Mouse (Mus musculus) intestine, embryonic 14.5 days (tissue): Measurements from ENCODE around the gene Camkmt. TPM values are rescaled to one million over a fixed set of nuclear protein-coding genes. Genes with fewer than 3 reads are reported as not detected.

Experiments used
- ATAC-seq: fragments of 200-750 bp; cut with Nextera tagmentation; replicated peaks from 2 replicates; pipeline ENCODE4 v1.8.0; 2017; ENCODE audit warnings: low read depth, moderate number of reproducible peaks, moderate TSS enrichment, moderate library complexity; ENCODE audit not compliant: low FRiP score, low TSS enrichment
- DNase-seq: peaks from one replicate; pipeline ENCODE4 v3.0.0-alpha.2; 2018; ENCODE audit warnings: low spot score
- H3K27ac ChIP-seq: fragments of 300-500 bp; sonication (generic); 2 replicates; pipeline ENCODE4 v1.5.1; 2014; ENCODE audit warnings: low read depth, mild to moderate bottlenecking, control low read depth
- H3K27me3 ChIP-seq: fragments of 300-500 bp; sonication (generic); replicated peaks from 2 replicates; pipeline ENCODE4 v1.6.1; 2014; ENCODE audit warnings: low read length, control low read depth; ENCODE audit not compliant: control insufficient read depth, insufficient read depth
- H3K36me3 ChIP-seq: fragments of 300-500 bp; sonication (generic); 2 replicates; pipeline ENCODE4 v1.6.1; 2014; ENCODE audit warnings: low read length, control low read depth; ENCODE audit not compliant: control insufficient read depth, insufficient read depth
- H3K4me1 ChIP-seq: fragments of 300-500 bp; sonication (generic); replicated peaks from 2 replicates; pipeline ENCODE4 v1.6.1; 2014; ENCODE audit warnings: low read length, control low read depth, mixed read lengths; ENCODE audit not compliant: control insufficient read depth, insufficient read depth
- H3K4me2 ChIP-seq: fragments of 300-500 bp; sonication (generic); 2 replicates; pipeline ENCODE4 v1.6.1; 2014; ENCODE audit warnings: low read length
- H3K4me3 ChIP-seq: fragments of 300-500 bp; sonication (generic); 2 replicates; pipeline ENCODE4 v1.5.1; 2014; ENCODE audit warnings: low read depth, low read length, control low read depth, mixed read lengths
- H3K9ac ChIP-seq: fragments of 300-500 bp; sonication (generic); 2 replicates; pipeline ENCODE4 v1.6.1; 2014; ENCODE audit warnings: mild to moderate bottlenecking, low read length
- H3K9me3 ChIP-seq: fragments of 300-500 bp; sonication (generic); 2 replicates; pipeline ENCODE4 v1.6.1; 2016; ENCODE audit warnings: low read length, control low read depth; ENCODE audit not compliant: control insufficient read depth
- WGBS: fragments of 180-500 bp; shearing (Covaris S2); extraction: QIAGEN DNeasy Blood & Tissue Kit; methylation state at CpG from one replicate; pipeline ENCODE4 v1.1.7; 2014; 5-methylcytosine and 5-hydroxymethylcytosine counted together
- polyA plus RNA-seq: library from polyadenylated mRNA; unstranded; fragments of >200 nt; fragmentation: Nextera tagmentation; extraction: Ambion mirVana; gene quantifications from 2 replicates; pipeline ENCODE4 v1.2.1, GENCODE M21; 2014

Gene Camkmt
- polyA plus RNA-seq, 1 experiment from 2014 or later = 14.6 TPM

DNA sequence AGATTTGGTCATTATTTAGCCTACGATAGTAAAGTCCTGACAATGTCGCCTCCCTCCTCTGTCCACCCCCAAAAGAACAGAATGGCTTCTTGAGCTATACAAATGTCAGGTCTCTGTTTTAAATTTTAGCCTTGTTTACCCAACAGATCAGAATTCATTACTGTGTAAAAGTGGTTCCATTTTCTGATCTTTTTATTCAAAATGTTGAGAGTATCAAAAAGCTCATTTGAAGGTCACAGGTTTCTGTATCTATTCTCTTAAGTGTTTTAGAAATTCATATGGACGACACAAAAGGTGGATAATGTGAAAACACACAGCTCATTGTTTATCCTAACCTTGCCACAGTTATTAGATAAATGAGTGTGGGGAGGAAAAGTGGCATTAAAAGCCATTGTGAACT is 397.2 kb downstream of the Camkmt start:
- no peak overlapping the region for H3K4me2 ChIP-seq
- WGBS = 31% methylated on average over 3 of the region's 3 CpGs
- ATAC-seq (no peak), DNase-seq (no peak)
- no peak overlapping the region for H3K27ac ChIP-seq
- no peaks in the 10 kb centered on the region for H3K36me3 ChIP-seq
- H3K4me1 ChIP-seq = no peaks in the 10 kb centered on the region
- no peaks in the 10 kb centered on the region for H3K9me3 ChIP-seq
- H3K9ac ChIP-seq = no peak overlapping the region
- no peak overlapping the region for H3K4me3 ChIP-seq
- H3K27me3 ChIP-seq = peaks cover 98% of the 10 kb centered on the region

DNA sequence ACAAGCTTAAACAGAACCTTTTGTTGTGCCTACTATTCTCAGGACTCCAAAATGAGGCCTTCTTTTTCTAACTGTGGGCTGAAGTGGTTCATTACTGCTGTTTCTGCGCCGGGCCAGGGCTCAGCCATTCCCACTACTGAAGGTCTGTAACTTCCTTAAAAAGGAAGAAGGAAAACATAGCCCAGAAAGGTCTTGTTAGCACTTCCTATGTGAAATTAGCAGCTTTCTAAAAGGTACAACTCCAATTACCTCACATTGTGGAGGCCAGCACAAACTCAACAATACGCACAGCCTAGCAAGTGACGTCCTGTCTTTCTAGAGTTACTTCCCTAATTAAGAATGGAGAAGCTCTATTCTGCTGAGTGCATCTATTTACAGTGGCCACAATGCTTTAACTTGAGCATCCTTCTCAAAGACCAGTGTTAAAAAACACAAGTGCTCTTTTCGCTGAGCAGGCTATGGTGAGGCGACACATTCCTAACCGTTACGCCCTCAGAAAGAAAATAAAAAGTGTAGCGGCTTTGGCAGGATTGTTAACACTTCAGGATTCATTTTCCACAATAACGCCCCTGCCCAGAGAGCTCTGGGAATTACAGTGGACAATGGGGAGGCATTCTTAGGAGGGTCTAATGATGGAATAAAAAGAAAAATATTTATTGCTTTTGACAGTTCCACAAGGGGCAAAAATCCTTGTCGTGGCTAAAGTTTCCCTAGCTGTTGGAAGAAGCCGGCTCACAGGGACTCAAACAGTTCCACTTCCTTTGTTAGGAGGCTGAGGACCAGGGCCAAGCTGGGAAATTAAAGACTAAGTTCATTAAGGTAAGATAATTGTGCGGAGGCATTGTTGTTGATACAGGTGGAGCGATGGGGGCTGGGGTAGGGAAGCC is 398.5 kb downstream of the Camkmt start:
- 14% methylated on average over 14 of the region's 14 CpGs for WGBS
- Histone ChIP-seq H3K4me2 (no peak overlapping the region), H3K36me3 (no peaks in the 10 kb centered on the region), H3K27ac (no peak overlapping the region), H3K27me3 (peaks cover 90% of the 10 kb centered on the region), H3K4me1 (no peaks in the 10 kb centered on the region), H3K4me3 (no peak overlapping the region), H3K9ac (no peak overlapping the region), H3K9me3 (no peaks in the 10 kb centered on the region)
- DNase-seq (peak; percentile 54), ATAC-seq (no peak)

DNA sequence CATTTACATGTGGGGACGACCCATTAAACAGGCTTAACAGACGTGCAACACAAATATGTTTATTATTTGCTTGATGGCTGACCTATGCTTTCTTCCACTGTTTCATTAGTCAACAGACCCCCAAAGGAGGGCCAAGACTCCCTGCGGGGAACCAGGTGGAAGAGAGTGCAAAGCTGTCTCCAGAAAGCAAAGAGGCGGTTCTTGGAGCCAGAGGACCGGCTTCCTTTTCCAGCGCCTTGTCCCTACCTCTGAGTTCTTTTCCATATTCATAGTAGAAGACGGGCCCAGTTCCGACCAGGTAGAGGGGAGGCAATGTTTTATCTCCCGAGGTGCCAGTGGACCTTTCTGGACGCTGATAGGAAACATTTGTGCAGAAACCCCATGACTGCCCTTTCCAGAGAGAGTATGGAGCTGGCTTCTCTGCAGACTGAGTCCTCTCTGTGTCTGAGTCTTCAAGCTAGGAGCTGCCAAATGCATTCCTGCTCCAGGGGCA is 399.2 kb downstream of the Camkmt start:
- DNase-seq = peak; percentile 52
- peaks cover 86% of the 10 kb centered on the region for H3K27me3 ChIP-seq
- no peaks in the 10 kb centered on the region for H3K9me3 ChIP-seq
- no peaks in the 10 kb centered on the region for H3K4me1 ChIP-seq
- no peak overlapping the region for H3K9ac ChIP-seq
- H3K4me2 ChIP-seq = no peak overlapping the region
- no peak overlapping the region for H3K4me3 ChIP-seq
- 9% methylated on average over 10 of the region's 10 CpGs for WGBS
- no peak overlapping the region for H3K27ac ChIP-seq
- ATAC-seq = no peak
- H3K36me3 ChIP-seq = no peaks in the 10 kb centered on the region

- ATAC-seq (no peak), DNase-seq (peak; percentile 33)
- Histone ChIP-seq H3K27ac (no peak overlapping the region), H3K9me3 (no peaks in the 10 kb centered on the region), H3K36me3 (no peaks in the 10 kb centered on the region), H3K4me3 (no peak overlapping the region), H3K4me2 (no peak overlapping the region), H3K9ac (no peak overlapping the region), H3K4me1 (no peaks in the 10 kb centered on the region), H3K27me3 (peaks cover 66% of the 10 kb centered on the region)
- WGBS = 74% methylated on average over 3 of the region's 3 CpGs
Measured at GRCm38 (mm10) chr17:85491491-85491890, 401.1 kb downstream of the Camkmt start.

- H3K9me3 ChIP-seq = no peaks in the 10 kb centered on the region
- no peak overlapping the region for H3K27ac ChIP-seq
- no peaks in the 10 kb centered on the region for H3K4me1 ChIP-seq
- no peak overlapping the region for H3K4me3 ChIP-seq
- DNase-seq (peak; percentile 38), ATAC-seq (no peak)
- WGBS = 74% methylated on average over 4 of the region's 4 CpGs
- peaks cover 46% of the 10 kb centered on the region for H3K27me3 ChIP-seq
- no peak overlapping the region for H3K9ac ChIP-seq
- no peak overlapping the region for H3K4me2 ChIP-seq
- no peaks in the 10 kb centered on the region for H3K36me3 ChIP-seq
Measured at GRCm38 (mm10) chr17:85493521-85493920, 403.2 kb downstream of the Camkmt start.

DNA sequence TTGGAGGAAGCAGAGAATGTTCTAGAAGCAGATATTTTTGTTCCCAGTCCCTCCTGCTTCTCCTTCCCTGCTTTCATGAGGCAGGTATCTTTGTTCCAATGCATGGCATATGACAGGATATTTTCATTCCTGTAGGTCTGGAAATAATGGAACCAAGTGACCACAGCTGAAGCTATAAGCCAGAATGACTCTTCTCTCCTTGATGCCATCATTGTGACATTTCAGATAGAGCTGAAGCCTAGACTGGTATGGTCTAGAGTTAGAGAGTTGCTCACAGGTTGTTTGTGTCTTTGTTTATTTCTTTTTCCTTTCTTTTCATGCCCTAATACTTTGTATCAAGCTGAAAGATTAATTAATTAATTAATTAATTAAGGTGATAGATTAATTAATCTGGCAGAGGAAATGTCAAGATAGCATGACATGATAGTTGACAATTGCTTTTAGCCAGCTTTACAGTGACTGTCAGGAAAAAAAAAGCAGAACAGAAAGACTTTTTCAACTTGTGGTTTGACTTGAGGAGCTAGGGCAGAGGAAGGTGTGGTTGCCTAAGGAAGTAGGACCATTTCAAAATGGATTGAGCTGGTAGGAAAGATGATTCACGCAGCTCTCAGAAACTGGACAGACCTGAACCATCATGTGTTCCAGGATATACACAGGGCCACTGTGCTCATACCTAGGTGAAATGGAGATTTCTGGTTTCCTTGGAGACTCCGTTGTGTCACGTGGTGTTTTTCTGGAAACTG is 404.8 kb downstream of the Camkmt start:
- H3K4me1 ChIP-seq = no peaks in the 10 kb centered on the region
- DNase-seq (peak; percentile 24), ATAC-seq (no peak)
- WGBS = 97% methylated on average over 3 of the region's 3 CpGs
- no peaks in the 10 kb centered on the region for H3K9me3 ChIP-seq
- H3K4me2 ChIP-seq = no peak overlapping the region
- peaks cover 29% of the 10 kb centered on the region for H3K27me3 ChIP-seq
- H3K4me3 ChIP-seq = no peak overlapping the region
- H3K9ac ChIP-seq = no peak overlapping the region
- no peak overlapping the region for H3K27ac ChIP-seq
- H3K36me3 ChIP-seq = no peaks in the 10 kb centered on the region

GRCm38 (mm10) chr17:85495871-85496270 is 405.5 kb downstream of the Camkmt start:
- H3K9ac ChIP-seq = no peak overlapping the region
- peaks cover 23% of the 10 kb centered on the region for H3K27me3 ChIP-seq
- H3K4me2 ChIP-seq = no peak overlapping the region
- 79% methylated on average over 6 of the region's 6 CpGs for WGBS
- ATAC-seq (no peak), DNase-seq (peak; percentile 38)
- H3K4me3 ChIP-seq = no peak overlapping the region
- no peaks in the 10 kb centered on the region for H3K36me3 ChIP-seq
- no peaks in the 10 kb centered on the region for H3K4me1 ChIP-seq
- H3K9me3 ChIP-seq = no peaks in the 10 kb centered on the region
- H3K27ac ChIP-seq = no peak overlapping the region

DNA sequence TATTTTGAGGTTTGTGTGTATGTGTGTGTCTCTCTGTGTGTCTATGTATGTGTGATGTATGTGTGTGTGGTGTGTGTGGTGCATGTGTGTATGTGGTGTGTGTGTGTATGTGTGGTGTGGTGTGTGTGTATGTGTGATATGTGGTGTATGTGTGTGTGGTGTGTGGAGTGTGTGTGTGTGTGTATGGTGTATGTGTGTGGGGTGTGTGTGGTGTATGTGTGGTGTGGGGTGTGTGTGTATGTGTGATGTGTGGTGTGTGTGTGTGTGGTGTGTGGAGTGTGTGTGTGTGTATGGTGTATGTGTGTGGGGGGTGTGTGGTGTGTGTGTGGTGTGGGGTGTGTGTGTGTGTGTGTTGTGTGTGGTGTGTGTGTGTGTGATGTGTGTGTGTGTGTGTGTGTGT is 414.5 kb downstream of the Camkmt start:
- Histone ChIP-seq H3K9me3 (0 out of 2 replicates have a peak, but pooled peaks cover 2% of the 10 kb centered on the region), H3K9ac (no peak overlapping the region), H3K4me3 (no peak overlapping the region), H3K4me1 (no peaks in the 10 kb centered on the region), H3K27ac (no peak overlapping the region), H3K4me2 (no peak overlapping the region), H3K27me3 (no peaks in the 10 kb centered on the region), H3K36me3 (no peaks in the 10 kb centered on the region)
- no peak for ATAC-seq
- DNase-seq = no peak
